Mouse (Mus musculus): Measurements from ENCODE around the gene Fbp2. TPM values are rescaled to one million over a fixed set of nuclear protein-coding genes. Genes with fewer than 3 reads are reported as not detected.
"Not testable (repeated sequence)": the region's sequence is repeated elsewhere in the genome, so short reads cannot be mapped to it uniquely, and the experiment has no call there.

The Fbp2 gene
- polyA plus RNA-seq, 1 experiment from 2014 or later, result not detected

DNA sequence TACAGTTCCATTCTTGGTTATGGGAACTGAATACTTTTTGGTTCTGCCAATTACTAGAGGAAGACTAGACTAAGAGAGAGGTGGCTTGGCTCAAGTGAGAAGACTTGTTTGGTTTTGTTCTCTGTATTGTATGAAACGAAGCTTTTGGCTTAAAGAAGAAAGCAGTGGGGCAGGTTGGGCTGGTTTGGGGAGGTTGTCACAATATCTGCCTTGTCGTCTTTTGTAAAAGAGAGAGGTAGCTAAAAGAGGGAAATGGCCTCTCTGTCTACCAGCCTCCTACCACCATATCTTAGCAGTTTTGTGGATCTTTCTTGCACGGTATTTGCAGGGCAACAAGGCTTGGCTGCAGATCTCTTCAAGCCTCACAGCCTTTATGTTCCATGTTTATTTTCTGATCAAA, 14.0 kb upstream of the Fbp2 start:
- no peak for DNase-seq (ENCODE audit: low spot score)
- Histone ChIP-seq H3K9me3 (ENCODE audit: control insufficient read depth, low read length) (no peaks in the 10 kb centered on the region), H3K36me3 (ENCODE audit: control insufficient read depth, insufficient read depth, low read length) (no peaks in the 10 kb centered on the region), H3K27me3 (ENCODE audit: control insufficient read depth, insufficient read depth, low read length) (no peaks in the 10 kb centered on the region), H3K4me3 (ENCODE audit: low read depth, low read length) (no peak overlapping the region), H3K27ac (ENCODE audit: low read depth, low read length) (no peak overlapping the region), H3K9ac (ENCODE audit: low read length) (no peak overlapping the region), H3K4me2 (ENCODE audit: low read depth) (no peak overlapping the region), H3K4me1 (ENCODE audit: control insufficient read depth, insufficient read depth, low read length) (no peaks in the 10 kb centered on the region)
- WGBS, result 69% methylated on average over 3 of the region's 3 CpGs
- ATAC-seq (ENCODE audit: insufficient read depth, low FRiP score, low TSS enrichment), result no peak

DNA sequence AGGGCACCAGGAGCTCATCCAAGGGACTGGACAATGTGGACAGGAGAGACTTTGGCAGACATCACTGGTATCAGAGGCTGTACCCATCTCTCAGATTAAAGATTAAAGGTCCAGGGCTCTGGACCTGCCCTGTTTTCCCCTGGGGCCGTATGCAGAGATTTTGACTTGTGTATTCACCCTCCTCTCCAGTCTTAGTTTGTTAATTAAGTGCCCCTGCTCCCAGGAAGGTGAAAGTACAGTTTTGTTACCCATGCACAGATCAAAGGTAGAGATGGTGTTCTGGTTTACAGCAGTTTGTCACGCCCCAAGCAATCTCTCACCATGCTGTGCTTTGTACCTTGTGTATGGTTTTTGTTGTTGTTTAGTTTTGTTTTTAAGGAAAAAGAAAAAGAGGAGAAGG, 12.4 kb upstream of the Fbp2 start:
- ATAC-seq (ENCODE audit: insufficient read depth, low FRiP score, low TSS enrichment) (no peak), DNase-seq (ENCODE audit: low spot score) (no peak)
- no peaks in the 10 kb centered on the region for H3K9me3 ChIP-seq (ENCODE audit: control insufficient read depth, low read length)
- 69% methylated on average over 2 of the region's 2 CpGs for WGBS
- no peak overlapping the region for H3K4me2 ChIP-seq (ENCODE audit: low read depth)
- H3K27me3 ChIP-seq (ENCODE audit: control insufficient read depth, insufficient read depth, low read length), result no peaks in the 10 kb centered on the region
- no peak overlapping the region for H3K9ac ChIP-seq (ENCODE audit: low read length)
- H3K36me3 ChIP-seq (ENCODE audit: control insufficient read depth, insufficient read depth, low read length), result no peaks in the 10 kb centered on the region
- no peaks in the 10 kb centered on the region for H3K4me1 ChIP-seq (ENCODE audit: control insufficient read depth, insufficient read depth, low read length)
- no peak overlapping the region for H3K4me3 ChIP-seq (ENCODE audit: low read depth, low read length)
- H3K27ac ChIP-seq (ENCODE audit: low read depth, low read length), result no peak overlapping the region

DNA sequence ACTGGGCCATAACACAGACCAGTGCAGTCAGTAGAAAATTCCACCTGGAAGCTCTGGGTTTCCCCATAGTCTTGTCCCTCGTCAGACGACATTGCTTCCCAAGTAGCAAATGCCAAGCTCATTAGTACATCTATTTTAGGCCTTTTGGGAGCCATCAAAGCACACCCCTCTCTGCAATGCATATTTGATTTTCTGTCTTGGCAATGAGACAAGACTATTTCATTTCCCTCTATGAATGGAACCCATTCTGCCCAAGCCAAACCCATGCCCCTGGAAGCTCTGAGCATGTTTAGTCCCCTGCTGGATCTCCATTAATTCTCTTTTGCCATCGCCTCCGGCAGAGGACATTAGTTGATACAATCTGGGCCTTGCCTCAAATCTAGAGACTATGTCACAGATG, 8.6 kb upstream of the Fbp2 start:
- ATAC-seq (ENCODE audit: insufficient read depth, low FRiP score, low TSS enrichment) (no peak), DNase-seq (ENCODE audit: low spot score) (no peak)
- Histone ChIP-seq H3K4me3 (ENCODE audit: low read depth, low read length) (no peak overlapping the region), H3K4me2 (ENCODE audit: low read depth) (no peak overlapping the region), H3K4me1 (ENCODE audit: control insufficient read depth, insufficient read depth, low read length) (no peaks in the 10 kb centered on the region), H3K27ac (ENCODE audit: low read depth, low read length) (no peak overlapping the region), H3K27me3 (ENCODE audit: control insufficient read depth, insufficient read depth, low read length) (no peaks in the 10 kb centered on the region), H3K9ac (ENCODE audit: low read length) (no peak overlapping the region), H3K36me3 (ENCODE audit: control insufficient read depth, insufficient read depth, low read length) (no peaks in the 10 kb centered on the region), H3K9me3 (ENCODE audit: control insufficient read depth, low read length) (no peaks in the 10 kb centered on the region)
- 82% methylated on average over 4 of the region's 4 CpGs for WGBS

DNA sequence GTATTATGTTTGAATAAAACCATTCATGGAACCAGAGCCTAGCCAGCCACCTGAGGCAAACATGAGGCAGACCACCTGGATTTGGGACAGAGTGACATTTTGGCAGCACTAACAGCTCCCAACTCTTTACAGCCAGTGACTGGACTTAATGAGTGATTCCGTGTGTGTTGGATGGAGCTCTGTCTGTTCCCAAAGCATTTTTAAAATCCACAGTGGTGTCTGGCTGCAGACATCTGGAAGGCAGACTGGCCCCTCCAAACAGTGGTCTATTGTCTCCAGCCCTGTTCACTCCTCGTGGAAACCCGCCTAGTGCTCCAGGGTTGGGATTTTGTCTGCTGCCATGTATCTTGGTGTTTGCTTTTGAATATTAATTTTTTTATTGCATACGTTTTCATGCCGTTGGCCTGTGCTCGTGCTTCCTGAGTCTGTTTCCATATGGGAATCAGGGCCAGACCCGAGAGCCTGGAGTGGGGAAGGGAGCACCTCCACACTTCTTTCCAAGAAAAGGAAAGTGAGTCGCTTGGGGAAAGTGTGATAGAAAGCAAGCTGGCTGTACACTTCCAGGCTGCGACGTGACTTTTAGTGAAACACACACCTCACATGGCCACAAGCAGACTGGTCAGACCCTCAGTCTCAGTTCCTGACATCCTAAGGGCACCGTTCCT, 7.6 kb upstream of the Fbp2 start:
- ATAC-seq (ENCODE audit: insufficient read depth, low FRiP score, low TSS enrichment), result no peak
- Histone ChIP-seq H3K9me3 (ENCODE audit: control insufficient read depth, low read length) (no peaks in the 10 kb centered on the region), H3K36me3 (ENCODE audit: control insufficient read depth, insufficient read depth, low read length) (no peaks in the 10 kb centered on the region), H3K4me1 (ENCODE audit: control insufficient read depth, insufficient read depth, low read length) (no peaks in the 10 kb centered on the region), H3K4me3 (ENCODE audit: low read depth, low read length) (no peak overlapping the region), H3K4me2 (ENCODE audit: low read depth) (no peak overlapping the region), H3K27me3 (ENCODE audit: control insufficient read depth, insufficient read depth, low read length) (no peaks in the 10 kb centered on the region), H3K9ac (ENCODE audit: low read length) (no peak overlapping the region), H3K27ac (ENCODE audit: low read depth, low read length) (peak overlapping the region; percentile 56; the same call in 1 of the 2 replicates)
- DNase-seq (ENCODE audit: low spot score), result peak; percentile 48
- 66% methylated on average over 11 of the region's 11 CpGs for WGBS

DNA sequence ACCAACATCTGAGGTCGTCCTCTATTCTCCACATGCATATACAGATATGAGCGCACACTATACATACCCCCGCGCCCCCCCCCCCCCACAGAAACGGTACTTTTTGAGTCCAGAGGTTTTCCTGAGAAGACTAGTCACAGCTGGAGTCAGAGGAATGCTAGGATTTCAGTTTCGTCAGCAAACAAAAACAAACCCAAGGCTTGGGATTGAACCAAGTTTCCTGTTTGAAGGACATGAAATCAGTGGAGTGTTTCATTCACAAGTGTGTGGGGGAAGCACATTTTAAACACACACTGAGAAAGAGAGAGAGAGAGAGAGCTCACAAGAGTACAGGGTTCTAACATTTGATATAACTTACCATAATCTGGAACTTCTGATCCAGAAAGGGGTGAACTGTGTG, 5.5 kb upstream of the Fbp2 start:
- no peaks in the 10 kb centered on the region for H3K9me3 ChIP-seq (ENCODE audit: control insufficient read depth, low read length)
- no peak overlapping the region for H3K4me2 ChIP-seq (ENCODE audit: low read depth)
- H3K4me3 ChIP-seq (ENCODE audit: low read depth, low read length), result no peak overlapping the region
- H3K9ac ChIP-seq (ENCODE audit: low read length), result no peak overlapping the region
- no peaks in the 10 kb centered on the region for H3K4me1 ChIP-seq (ENCODE audit: control insufficient read depth, insufficient read depth, low read length)
- H3K36me3 ChIP-seq (ENCODE audit: control insufficient read depth, insufficient read depth, low read length), result no peaks in the 10 kb centered on the region
- no peaks in the 10 kb centered on the region for H3K27me3 ChIP-seq (ENCODE audit: control insufficient read depth, insufficient read depth, low read length)
- DNase-seq (ENCODE audit: low spot score) (no peak), ATAC-seq (ENCODE audit: insufficient read depth, low FRiP score, low TSS enrichment) (no peak)
- 71% methylated on average over 6 of the region's 6 CpGs for WGBS
- H3K27ac ChIP-seq (ENCODE audit: low read depth, low read length), result no peak overlapping the region

DNA sequence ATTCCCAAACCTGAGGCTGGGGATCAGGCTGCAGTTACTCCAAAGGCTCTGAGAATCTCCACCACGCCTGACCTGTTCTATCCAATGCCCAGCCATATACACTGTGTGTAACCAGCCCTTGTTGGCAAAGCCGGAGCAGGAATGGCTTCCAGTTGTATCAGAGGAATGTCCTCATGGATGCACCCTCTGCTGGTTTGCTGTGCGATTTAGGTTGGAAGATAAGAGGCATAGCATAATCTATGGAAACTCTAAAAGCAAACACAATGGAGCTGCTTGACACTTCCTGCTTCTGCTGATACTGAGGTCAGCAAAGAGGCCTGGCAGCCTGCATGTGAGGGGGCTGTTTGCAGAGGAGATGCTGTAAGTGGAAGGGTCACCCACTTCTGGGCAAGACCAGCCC, 4.7 kb upstream of the Fbp2 start:
- ATAC-seq (ENCODE audit: insufficient read depth, low FRiP score, low TSS enrichment), result no peak
- 82% methylated on average over 3 of the region's 3 CpGs for WGBS
- no peaks in the 10 kb centered on the region for H3K27me3 ChIP-seq (ENCODE audit: control insufficient read depth, insufficient read depth, low read length)
- H3K4me1 ChIP-seq (ENCODE audit: control insufficient read depth, insufficient read depth, low read length), result no peaks in the 10 kb centered on the region
- DNase-seq (ENCODE audit: low spot score), result no peak
- H3K9ac ChIP-seq (ENCODE audit: low read length), result no peak overlapping the region
- H3K4me2 ChIP-seq (ENCODE audit: low read depth), result no peak overlapping the region
- no peaks in the 10 kb centered on the region for H3K9me3 ChIP-seq (ENCODE audit: control insufficient read depth, low read length)
- H3K36me3 ChIP-seq (ENCODE audit: control insufficient read depth, insufficient read depth, low read length), result no peaks in the 10 kb centered on the region
- H3K27ac ChIP-seq (ENCODE audit: low read depth, low read length), result no peak overlapping the region
- H3K4me3 ChIP-seq (ENCODE audit: low read depth, low read length), result no peak overlapping the region

DNA sequence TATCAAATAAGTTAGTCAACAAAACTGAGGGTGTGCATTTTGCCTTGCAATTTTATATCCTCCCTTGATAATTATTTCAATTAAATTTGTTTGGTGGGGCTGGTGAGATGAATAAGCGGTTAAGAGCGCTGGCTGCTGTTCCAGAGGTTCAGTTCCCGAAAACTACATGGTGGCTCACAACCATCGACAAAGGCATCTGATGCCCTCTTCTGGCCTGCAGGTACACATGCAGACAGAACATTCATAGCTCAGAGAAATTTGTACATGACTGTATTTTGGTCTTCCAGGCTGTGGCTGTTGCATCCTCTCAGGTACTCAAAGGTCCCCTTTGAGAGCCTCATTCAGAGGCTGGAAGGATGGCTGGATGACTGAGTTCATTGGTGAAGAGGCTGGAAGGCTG, 1.8 kb upstream of the Fbp2 start:
- DNase-seq (ENCODE audit: low spot score), result no peak
- ATAC-seq (ENCODE audit: insufficient read depth, low FRiP score, low TSS enrichment), result no peak
- WGBS, result 91% methylated on average over 4 of the region's 4 CpGs

DNA sequence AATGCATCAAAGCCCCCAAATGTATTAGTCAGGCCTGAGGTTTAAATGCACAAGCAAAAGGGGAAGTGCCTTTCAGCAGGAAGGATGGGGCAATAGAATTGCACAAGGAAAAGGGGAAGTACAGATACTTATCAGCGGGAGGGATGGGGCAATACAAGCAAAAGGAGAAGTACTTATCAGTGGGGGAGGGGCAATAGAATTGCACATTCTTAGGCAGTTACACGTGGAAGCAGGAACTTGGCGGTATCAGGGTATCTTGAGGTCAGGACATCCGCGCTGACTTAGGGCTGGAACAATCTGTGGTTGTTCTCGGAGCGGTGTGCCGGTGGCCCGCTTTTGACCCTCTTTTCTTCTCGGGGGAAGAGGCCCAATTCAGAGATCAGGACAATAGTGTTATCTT, 1.0 kb upstream of the Fbp2 start:
- 88% methylated on average over 10 of the region's 10 CpGs for WGBS
- ATAC-seq (ENCODE audit: insufficient read depth, low FRiP score, low TSS enrichment); H3K9ac ChIP-seq (ENCODE audit: low read length); H3K36me3 ChIP-seq (ENCODE audit: control insufficient read depth, insufficient read depth, low read length); H3K27ac ChIP-seq (ENCODE audit: low read depth, low read length); DNase-seq (ENCODE audit: low spot score); H3K4me3 ChIP-seq (ENCODE audit: low read depth, low read length); H3K4me1 ChIP-seq (ENCODE audit: control insufficient read depth, insufficient read depth, low read length); H3K4me2 ChIP-seq (ENCODE audit: low read depth); H3K9me3 ChIP-seq (ENCODE audit: control insufficient read depth, low read length); H3K27me3 ChIP-seq (ENCODE audit: control insufficient read depth, insufficient read depth, low read length): not testable (repeated sequence)

More for the DNA sequence above, 1.8 kb upstream of the Fbp2 start:
- no peaks in the 10 kb centered on the region for H3K27me3 ChIP-seq (ENCODE audit: control insufficient read depth, insufficient read depth, low read length)
- no peaks in the 10 kb centered on the region for H3K4me1 ChIP-seq (ENCODE audit: control insufficient read depth, insufficient read depth, low read length)
- no peak overlapping the region for H3K4me2 ChIP-seq (ENCODE audit: low read depth)
- no peak overlapping the region for H3K9ac ChIP-seq (ENCODE audit: low read length)
- no peak overlapping the region for H3K27ac ChIP-seq (ENCODE audit: low read depth, low read length)
- H3K9me3 ChIP-seq (ENCODE audit: control insufficient read depth, low read length), result no peaks in the 10 kb centered on the region
- no peak overlapping the region for H3K4me3 ChIP-seq (ENCODE audit: low read depth, low read length)
- no peaks in the 10 kb centered on the region for H3K36me3 ChIP-seq (ENCODE audit: control insufficient read depth, insufficient read depth, low read length)

DNA sequence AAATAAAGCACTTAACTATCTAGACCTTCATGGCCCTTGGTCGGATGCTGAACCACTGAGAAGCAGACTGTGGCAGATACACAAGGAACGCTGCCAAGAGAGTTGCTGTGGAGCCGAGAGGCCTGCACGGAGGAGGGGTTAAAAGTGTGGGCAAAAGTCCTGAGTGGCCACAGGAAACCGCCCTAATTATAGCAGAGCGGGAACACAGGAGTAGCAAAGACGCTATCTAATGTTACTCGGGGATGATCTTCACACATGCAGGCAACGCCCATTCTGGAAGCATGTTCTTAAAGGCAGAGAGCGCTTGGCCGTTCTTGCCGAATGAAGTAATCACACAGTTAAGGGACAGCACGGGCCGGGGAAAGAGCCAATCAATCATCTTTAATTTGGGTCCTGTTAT, 1.4 kb downstream of the Fbp2 start:
- Histone ChIP-seq H3K9me3 (ENCODE audit: control insufficient read depth, low read length) (no peaks in the 10 kb centered on the region), H3K36me3 (ENCODE audit: control insufficient read depth, insufficient read depth, low read length) (no peaks in the 10 kb centered on the region), H3K4me2 (ENCODE audit: low read depth) (no peak overlapping the region), H3K4me1 (ENCODE audit: control insufficient read depth, insufficient read depth, low read length) (no peaks in the 10 kb centered on the region), H3K9ac (ENCODE audit: low read length) (no peak overlapping the region), H3K27me3 (ENCODE audit: control insufficient read depth, insufficient read depth, low read length) (no peaks in the 10 kb centered on the region), H3K27ac (ENCODE audit: low read depth, low read length) (no peak overlapping the region), H3K4me3 (ENCODE audit: low read depth, low read length) (no peak overlapping the region)
- DNase-seq (ENCODE audit: low spot score), result no peak
- WGBS, result 89% methylated on average over 14 of the region's 14 CpGs
- no peak for ATAC-seq (ENCODE audit: insufficient read depth, low FRiP score, low TSS enrichment)

Measured in neural tube, embryonic 11.5 days (tissue).